Mouse (Mus musculus): ENCODE results near the gene Pdia4. TPM values are rescaled to one million over a fixed set of nuclear protein-coding genes. Genes with fewer than 3 reads are reported as not detected.
"Not testable (repeated sequence)": the region's sequence is repeated elsewhere in the genome, so short reads cannot be mapped to it uniquely, and the experiment has no call there.

Gene Pdia4
- polyA plus RNA-seq, 1 experiment from 2014 or later = 236 TPM

DNA sequence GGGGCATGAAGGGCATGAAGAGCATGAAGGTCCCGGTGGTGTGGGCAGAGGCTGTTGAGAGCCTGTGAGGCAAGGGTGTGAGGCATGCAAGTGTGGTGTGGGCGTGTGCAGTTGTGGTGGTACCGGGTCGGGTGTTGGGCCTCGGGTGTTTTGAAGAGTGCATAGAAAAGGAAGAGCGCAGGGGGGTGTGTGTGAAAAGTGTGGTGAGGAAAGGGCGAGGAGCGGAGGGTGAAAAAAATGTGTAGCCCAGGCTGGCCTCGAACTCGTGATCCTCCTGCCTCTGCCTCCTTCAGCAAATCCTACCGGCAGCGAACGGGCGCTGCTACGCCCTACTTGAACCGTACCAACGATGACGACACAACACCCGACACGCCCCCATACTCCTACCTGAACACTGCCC lies 45.9 kb downstream of the Pdia4 start:
- not testable (repeated sequence) for H3K9me3 ChIP-seq (ENCODE audit: control insufficient read depth, low read depth, low read length); H3K4me3 ChIP-seq (ENCODE audit: low read depth, low read length); H3K36me3 ChIP-seq (ENCODE audit: control insufficient read depth, insufficient read depth, low read length); H3K4me2 ChIP-seq (replicated peaks; ENCODE audit: low read depth, low read length); H3K9ac ChIP-seq (replicated peaks; ENCODE audit: low read depth, low read length); H3K27me3 ChIP-seq (ENCODE audit: control insufficient read depth, insufficient read depth, low read length); H3K27ac ChIP-seq (ENCODE audit: low read length); H3K4me1 ChIP-seq (ENCODE audit: control insufficient read depth, insufficient read depth, low read length); ATAC-seq (ENCODE audit: insufficient number of reproducible peaks, insufficient read depth, low FRiP score, low read depth)
- WGBS = 59% methylated on average over 6 of the region's 20 CpGs

DNA sequence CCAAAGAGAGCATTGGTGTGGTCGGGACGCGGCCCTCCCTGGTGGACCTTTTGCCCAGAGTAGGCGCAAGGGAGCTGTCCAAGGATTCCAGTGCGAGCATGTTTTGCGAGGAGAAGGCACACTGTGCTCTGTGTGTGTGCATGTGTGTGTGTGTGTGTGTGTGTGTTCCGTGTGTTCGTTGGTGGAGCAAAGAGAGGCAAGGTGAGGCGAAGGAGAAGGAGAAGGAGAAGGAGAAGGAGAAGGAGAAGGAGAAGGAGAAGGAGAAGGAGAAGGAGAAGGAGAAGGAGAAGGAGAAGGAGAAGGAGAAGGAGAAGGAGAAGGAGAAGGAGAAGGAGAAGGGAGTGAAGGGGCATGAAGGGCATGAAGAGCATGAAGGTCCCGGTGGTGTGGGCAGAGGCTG lies 50.5 kb downstream of the Pdia4 start:
- H3K4me1 ChIP-seq (ENCODE audit: control insufficient read depth, insufficient read depth, low read length); H3K9me3 ChIP-seq (ENCODE audit: control insufficient read depth, low read depth, low read length); H3K9ac ChIP-seq (replicated peaks; ENCODE audit: low read depth, low read length); H3K36me3 ChIP-seq (ENCODE audit: control insufficient read depth, insufficient read depth, low read length); H3K4me3 ChIP-seq (ENCODE audit: low read depth, low read length); ATAC-seq (ENCODE audit: insufficient number of reproducible peaks, insufficient read depth, low FRiP score, low read depth); H3K27ac ChIP-seq (ENCODE audit: low read length); H3K27me3 ChIP-seq (ENCODE audit: control insufficient read depth, insufficient read depth, low read length); H3K4me2 ChIP-seq (replicated peaks; ENCODE audit: low read depth, low read length): not testable (repeated sequence)
- 61% methylated on average over 7 of the region's 10 CpGs for WGBS

DNA sequence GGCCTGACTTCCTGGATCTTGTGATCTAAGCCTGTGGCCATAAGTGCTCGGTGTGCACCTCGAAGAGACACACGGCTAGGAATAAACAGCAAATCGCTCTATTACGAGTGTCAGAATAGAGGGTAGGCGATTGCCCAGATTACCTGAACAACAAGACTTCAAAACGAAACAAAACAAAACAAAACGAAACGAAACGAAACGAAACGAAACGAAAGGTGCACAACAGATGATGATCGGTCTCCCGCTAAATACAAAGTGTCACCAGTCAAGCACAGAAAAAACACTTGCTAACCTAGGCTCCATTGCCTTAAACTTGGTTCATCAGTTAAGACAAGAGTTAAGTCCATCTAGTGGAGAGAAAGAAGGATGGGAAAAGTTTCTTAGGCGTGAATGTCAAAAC lies 53.8 kb downstream of the Pdia4 start:
- not testable (repeated sequence) for H3K9me3 ChIP-seq (ENCODE audit: control insufficient read depth, low read depth, low read length); ATAC-seq (ENCODE audit: insufficient number of reproducible peaks, insufficient read depth, low FRiP score, low read depth); H3K4me3 ChIP-seq (ENCODE audit: low read depth, low read length); H3K36me3 ChIP-seq (ENCODE audit: control insufficient read depth, insufficient read depth, low read length); H3K9ac ChIP-seq (replicated peaks; ENCODE audit: low read depth, low read length); H3K27ac ChIP-seq (ENCODE audit: low read length); H3K4me2 ChIP-seq (replicated peaks; ENCODE audit: low read depth, low read length); H3K4me1 ChIP-seq (ENCODE audit: control insufficient read depth, insufficient read depth, low read length); H3K27me3 ChIP-seq (ENCODE audit: control insufficient read depth, insufficient read depth, low read length)
- 78% methylated on average over 12 of the region's 16 CpGs for WGBS

DNA sequence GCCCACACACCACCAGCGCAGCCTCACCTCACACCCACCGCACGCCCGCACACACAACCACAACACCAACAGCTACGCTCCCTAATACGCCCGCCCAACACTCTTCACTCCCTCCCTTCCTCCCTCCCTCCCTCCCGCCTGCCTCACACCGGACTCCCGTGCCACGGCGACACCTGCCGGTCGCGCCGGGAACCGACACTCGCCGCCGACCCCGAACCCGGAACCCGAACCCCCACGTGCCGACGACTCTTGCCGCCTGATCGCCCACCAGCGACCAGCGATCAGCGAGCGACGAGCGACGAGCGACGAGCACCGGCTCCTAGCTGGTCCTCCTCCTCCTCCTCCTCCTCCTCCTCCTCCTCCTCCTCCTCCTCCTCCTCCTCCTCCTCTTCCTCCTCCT lies 55.4 kb downstream of the Pdia4 start:
- not testable (repeated sequence) for H3K4me3 ChIP-seq (ENCODE audit: low read depth, low read length); H3K4me1 ChIP-seq (ENCODE audit: control insufficient read depth, insufficient read depth, low read length); H3K27me3 ChIP-seq (ENCODE audit: control insufficient read depth, insufficient read depth, low read length); H3K36me3 ChIP-seq (ENCODE audit: control insufficient read depth, insufficient read depth, low read length); ATAC-seq (ENCODE audit: insufficient number of reproducible peaks, insufficient read depth, low FRiP score, low read depth); H3K4me2 ChIP-seq (replicated peaks; ENCODE audit: low read depth, low read length); H3K27ac ChIP-seq (ENCODE audit: low read length); H3K9me3 ChIP-seq (ENCODE audit: control insufficient read depth, low read depth, low read length); H3K9ac ChIP-seq (replicated peaks; ENCODE audit: low read depth, low read length)
- WGBS = under 1% methylated on average over 16 of the region's 38 CpGs

DNA sequence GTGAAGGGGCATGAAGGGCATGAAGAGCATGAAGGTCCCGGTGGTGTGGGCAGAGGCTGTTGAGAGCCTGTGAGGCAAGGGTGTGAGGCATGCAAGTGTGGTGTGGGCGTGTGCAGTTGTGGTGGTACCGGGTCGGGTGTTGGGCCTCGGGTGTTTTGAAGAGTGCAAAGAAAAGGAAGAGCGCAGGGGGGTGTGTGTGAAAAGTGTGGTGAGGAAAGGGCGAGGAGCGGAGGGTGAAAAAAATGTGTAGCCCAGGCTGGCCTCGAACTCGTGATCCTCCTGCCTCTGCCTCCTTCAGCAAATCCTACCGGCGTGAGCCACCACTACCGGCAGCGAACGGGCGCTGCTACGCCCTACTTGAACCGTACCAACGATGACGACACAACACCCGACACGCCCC lies 55.8 kb downstream of the Pdia4 start:
- H3K9ac ChIP-seq (replicated peaks; ENCODE audit: low read depth, low read length); H3K4me2 ChIP-seq (replicated peaks; ENCODE audit: low read depth, low read length); H3K27ac ChIP-seq (ENCODE audit: low read length); ATAC-seq (ENCODE audit: insufficient number of reproducible peaks, insufficient read depth, low FRiP score, low read depth); H3K4me3 ChIP-seq (ENCODE audit: low read depth, low read length); H3K4me1 ChIP-seq (ENCODE audit: control insufficient read depth, insufficient read depth, low read length); H3K36me3 ChIP-seq (ENCODE audit: control insufficient read depth, insufficient read depth, low read length); H3K27me3 ChIP-seq (ENCODE audit: control insufficient read depth, insufficient read depth, low read length); H3K9me3 ChIP-seq (ENCODE audit: control insufficient read depth, low read depth, low read length): not testable (repeated sequence)
- 3% methylated on average over 6 of the region's 22 CpGs for WGBS

DNA sequence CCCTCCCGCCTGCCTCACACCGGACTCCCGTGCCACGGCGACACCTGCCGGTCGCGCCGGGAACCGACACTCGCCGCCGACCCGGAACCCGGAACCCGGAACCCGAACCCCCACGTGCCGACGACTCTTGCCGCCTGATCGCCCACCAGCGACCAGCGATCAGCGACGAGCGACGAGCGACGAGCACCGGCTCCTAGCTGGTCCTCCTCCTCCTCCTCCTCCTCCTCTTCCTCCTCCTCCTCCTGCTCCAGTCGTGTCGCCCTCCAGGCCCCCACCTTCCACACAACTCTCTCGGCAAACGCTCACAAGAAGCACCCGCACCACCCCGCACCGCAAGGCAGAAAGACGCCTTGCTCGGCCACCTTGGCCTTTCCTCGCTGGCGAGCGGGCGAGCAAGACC lies 60.1 kb downstream of the Pdia4 start:
- not testable (repeated sequence) for H3K36me3 ChIP-seq (ENCODE audit: control insufficient read depth, insufficient read depth, low read length); H3K9me3 ChIP-seq (ENCODE audit: control insufficient read depth, low read depth, low read length); H3K9ac ChIP-seq (replicated peaks; ENCODE audit: low read depth, low read length); H3K27ac ChIP-seq (ENCODE audit: low read length); H3K27me3 ChIP-seq (ENCODE audit: control insufficient read depth, insufficient read depth, low read length); ATAC-seq (ENCODE audit: insufficient number of reproducible peaks, insufficient read depth, low FRiP score, low read depth); H3K4me1 ChIP-seq (ENCODE audit: control insufficient read depth, insufficient read depth, low read length); H3K4me3 ChIP-seq (ENCODE audit: low read depth, low read length); H3K4me2 ChIP-seq (replicated peaks; ENCODE audit: low read depth, low read length)
- under 1% methylated on average over 9 of the region's 44 CpGs for WGBS

DNA sequence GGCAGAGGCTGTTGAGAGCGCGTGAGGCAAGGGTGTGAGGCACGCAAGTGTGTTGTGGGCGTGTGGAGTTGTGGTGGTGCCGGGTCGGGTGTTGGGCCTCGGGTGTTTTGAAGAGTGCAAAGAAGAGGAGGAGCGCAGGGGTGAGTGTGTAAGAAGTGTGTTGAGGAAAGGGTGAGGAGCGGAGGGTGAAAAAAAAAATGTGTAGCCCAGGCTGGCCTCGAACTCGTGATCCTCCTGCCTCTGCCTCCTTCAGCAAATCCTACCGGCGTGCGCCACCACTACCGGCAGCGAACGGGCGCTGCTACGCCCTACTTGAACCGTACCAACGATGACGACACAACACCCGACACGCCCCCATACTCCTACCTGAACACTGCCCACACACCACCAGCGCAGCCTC lies 64.9 kb downstream of the Pdia4 start:
- Histone ChIP-seq H3K4me3 (ENCODE audit: low read depth, low read length) (0 out of 2 replicates have a peak overlapping the region, but pooled peaks have one; percentile 20), H3K4me2 (replicated peaks; ENCODE audit: low read depth, low read length) (peak overlapping the region; percentile 41)
- not testable (repeated sequence) for ATAC-seq (ENCODE audit: insufficient number of reproducible peaks, insufficient read depth, low FRiP score, low read depth); H3K27me3 ChIP-seq (ENCODE audit: control insufficient read depth, insufficient read depth, low read length); H3K4me1 ChIP-seq (ENCODE audit: control insufficient read depth, insufficient read depth, low read length); H3K27ac ChIP-seq (ENCODE audit: low read length); H3K9me3 ChIP-seq (ENCODE audit: control insufficient read depth, low read depth, low read length); H3K36me3 ChIP-seq (ENCODE audit: control insufficient read depth, insufficient read depth, low read length); H3K9ac ChIP-seq (replicated peaks; ENCODE audit: low read depth, low read length)
- 7% methylated on average over 8 of the region's 25 CpGs for WGBS

DNA sequence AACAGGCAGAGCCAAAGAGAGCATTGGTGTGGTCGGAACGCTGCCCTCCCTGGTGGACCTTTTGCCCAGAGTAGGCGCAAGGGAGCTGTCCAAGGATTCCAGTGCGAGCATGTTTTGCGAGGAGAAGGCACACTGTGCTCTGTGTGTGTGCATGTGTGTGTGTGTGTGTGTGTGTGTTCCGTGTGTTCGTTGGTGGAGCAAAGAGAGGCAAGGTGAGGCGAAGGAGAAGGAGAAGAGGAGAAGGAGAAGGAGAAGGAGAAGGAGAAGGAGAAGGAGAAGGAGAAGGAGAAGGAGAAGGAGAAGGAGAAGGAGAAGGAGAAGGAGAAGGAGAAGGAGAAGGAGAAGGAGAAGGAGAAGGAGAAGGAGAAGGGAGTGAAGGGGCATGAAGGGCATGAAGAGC lies 65.3 kb downstream of the Pdia4 start:
- not testable (repeated sequence) for H3K4me2 ChIP-seq (replicated peaks; ENCODE audit: low read depth, low read length); H3K9ac ChIP-seq (replicated peaks; ENCODE audit: low read depth, low read length); H3K27ac ChIP-seq (ENCODE audit: low read length); H3K4me3 ChIP-seq (ENCODE audit: low read depth, low read length); ATAC-seq (ENCODE audit: insufficient number of reproducible peaks, insufficient read depth, low FRiP score, low read depth); H3K4me1 ChIP-seq (ENCODE audit: control insufficient read depth, insufficient read depth, low read length); H3K36me3 ChIP-seq (ENCODE audit: control insufficient read depth, insufficient read depth, low read length); H3K27me3 ChIP-seq (ENCODE audit: control insufficient read depth, insufficient read depth, low read length); H3K9me3 ChIP-seq (ENCODE audit: control insufficient read depth, low read depth, low read length)
- WGBS = 80% methylated on average over 3 of the region's 8 CpGs

Measured in stomach, embryonic 14.5 days (tissue).